11 mouse cellular contexts compared by ENCODE assay signal in the genomic region with DNA sequence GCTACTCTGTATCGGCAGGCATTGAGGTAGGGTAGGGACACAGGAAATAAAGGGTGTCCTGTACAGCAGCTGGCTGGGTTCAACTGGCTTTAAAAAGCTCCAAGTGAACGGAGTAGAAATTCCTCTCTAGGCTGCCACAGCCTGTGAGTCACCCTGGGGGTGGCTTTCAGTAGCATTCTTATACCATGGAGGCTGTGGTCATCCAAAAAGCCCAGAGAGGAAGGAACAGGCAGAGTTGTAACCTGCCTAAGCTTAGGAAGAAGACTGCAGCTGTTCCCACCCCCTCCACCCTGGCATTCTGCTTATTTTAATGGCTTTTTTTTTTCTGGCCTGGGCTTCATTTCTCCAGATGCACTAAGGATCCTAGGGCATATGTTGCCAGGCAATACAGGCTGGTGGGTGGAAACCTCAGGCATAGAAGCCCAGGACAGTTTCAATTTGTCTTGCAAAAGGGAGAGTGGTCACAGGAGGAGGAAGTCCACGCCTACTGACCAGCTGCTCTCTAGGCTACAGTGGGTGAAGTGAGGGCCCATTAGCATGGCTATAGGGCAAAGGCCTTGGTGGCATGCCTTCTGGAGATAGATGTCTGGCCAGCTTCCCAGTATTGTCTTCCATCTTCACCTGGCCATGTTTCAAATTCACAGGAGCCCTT. TPM values are rescaled to one million over a fixed set of nuclear protein-coding genes. Genes with fewer than 3 reads are reported as not detected.
DNase-seq lines count a peak whose midpoint lies in the region; ATAC-seq and TF ChIP-seq lines count a peak whose summit lies in the region.
"Had no signal": no experiment of that assay in that cellular context is flagged by ENCODE, and none has a peak within 500 bp of the region (broad histone marks: within the 10 kb centered on the region; RNA-seq: fewer than 3 reads in every experiment).

No protein-coding gene starts in this region.

- whole genome bisulfite sequencing in intestine, postnatal 0 days, result 36% methylated on average over 3 of the region's 3 CpGs
- WGBS in intestine, embryonic 15.5 days, result 36% methylated on average over 3 of the region's 3 CpGs
- 36% methylated on average over 3 of the region's 3 CpGs for WGBS in stomach, embryonic 16.5 days
- WGBS in thymus, adult 2 months, result 29% methylated on average over 3 of the region's 3 CpGs

- no peaks in the 10 kb centered on the region for H3K9me3 ChIP-seq in intestine, postnatal 0 days (ENCODE audit: control insufficient read depth)
- no peaks in the 10 kb centered on the region for H3K9me3 ChIP-seq in intestine, embryonic 15.5 days
- H3K9me3 ChIP-seq in stomach, embryonic 16.5 days (replicated peaks; ENCODE audit: control insufficient read depth, low read length), result no peaks in the 10 kb centered on the region
- H3K9me3 ChIP-seq: forebrain, embryonic 10.5 days had no signal

- TF ChIP-seq CTCF in intestine, postnatal 0 days (IDR thresholded peaks at IDR 0.05; ENCODE audit: low read depth), result no peak
- TF ChIP-seq CTCF in thymus, adult 2 months (IDR thresholded peaks at IDR 0.05; ENCODE audit: borderline replicate concordance, control insufficient read depth, extremely low read depth, insufficient read depth, low read length, poor library complexity), result no peak

- peak overlapping the region; percentile 50 for H3K27ac ChIP-seq in intestine, postnatal 0 days (ENCODE audit: low read depth, low read length)
- no peak overlapping the region for H3K27ac ChIP-seq in intestine, embryonic 15.5 days
- H3K27ac ChIP-seq in stomach, embryonic 16.5 days (ENCODE audit: low read length), result no peak overlapping the region; the same call in 1 of the 2 replicates
- no peak overlapping the region for H3K27ac ChIP-seq in thymus, adult 2 months (ENCODE audit: control insufficient read depth, insufficient read depth, low read length)
- H3K27ac ChIP-seq: forebrain, embryonic 10.5 days; left cerebral cortex, adult 2 months had no signal

- peaks cover 7% of the 10 kb centered on the region; the same call in 1 of the 2 replicates for H3K4me1 ChIP-seq in intestine, postnatal 0 days (replicated peaks; ENCODE audit: control insufficient read depth, insufficient read depth, low read length)
- H3K4me1 ChIP-seq in intestine, embryonic 15.5 days (replicated peaks), result peaks cover 7% of the 10 kb centered on the region
- H3K4me1 ChIP-seq in stomach, embryonic 16.5 days (ENCODE audit: control insufficient read depth, insufficient read depth, low read length), result peaks cover 12% of the 10 kb centered on the region
- H3K4me1 ChIP-seq in thymus, adult 2 months (replicated peaks; ENCODE audit: control insufficient read depth, insufficient read depth, low read length), result peaks cover 3% of the 10 kb centered on the region; the same call in 1 of the 2 replicates
- H3K4me1 ChIP-seq: forebrain, embryonic 10.5 days had no signal

- H3K9ac ChIP-seq in intestine, postnatal 0 days (ENCODE audit: low read depth, low read length), result no peak overlapping the region
- H3K9ac ChIP-seq in intestine, embryonic 15.5 days, result no peak overlapping the region
- H3K9ac ChIP-seq in stomach, embryonic 16.5 days (ENCODE audit: low read length), result no peak overlapping the region

- TF ChIP-seq POLR2A in thymus, adult 2 months (IDR thresholded peaks at IDR 0.05; ENCODE audit: control insufficient read depth, extremely low read depth, insufficient read depth, low read length, poor library complexity), result no peak

- H3K27me3 ChIP-seq in intestine, postnatal 0 days (replicated peaks; ENCODE audit: control insufficient read depth, insufficient read depth, low read length), result no peaks in the 10 kb centered on the region
- H3K27me3 ChIP-seq in intestine, embryonic 15.5 days (replicated peaks), result no peaks in the 10 kb centered on the region
- no peaks in the 10 kb centered on the region for H3K27me3 ChIP-seq in stomach, embryonic 16.5 days (ENCODE audit: control insufficient read depth, insufficient read depth, low read length)
- no peaks in the 10 kb centered on the region for H3K27me3 ChIP-seq in thymus, adult 2 months (ENCODE audit: control insufficient read depth, insufficient read depth, low read length)

- DNase-seq in right cerebral cortex, postnatal 25 days, result peak; percentile 37
- no peak for DNase-seq in right cerebral cortex, postnatal 14 days
- DNase-seq in cerebellum, postnatal 25 days, result peak; percentile 56 to 62
- no peak for DNase-seq in thymus, adult 2 months
- no peak for DNase-seq in gastrocnemius, adult 8-10 months (ENCODE audit: low spot score in 2 of 2)
- DNase-seq: thymus, adult 18-20 months had no signal

- no peaks in the 10 kb centered on the region for H3K36me3 ChIP-seq in intestine, postnatal 0 days (ENCODE audit: control insufficient read depth, insufficient read depth)
- no peaks in the 10 kb centered on the region for H3K36me3 ChIP-seq in intestine, embryonic 15.5 days
- H3K36me3 ChIP-seq in stomach, embryonic 16.5 days (ENCODE audit: control insufficient read depth, insufficient read depth, low read length), result no peaks in the 10 kb centered on the region
- no peaks in the 10 kb centered on the region for H3K36me3 ChIP-seq in thymus, adult 2 months (ENCODE audit: control insufficient read depth, insufficient read depth, low read length)
- H3K36me3 ChIP-seq: forebrain, embryonic 10.5 days had no signal

- no peak overlapping the region for H3K4me2 ChIP-seq in intestine, postnatal 0 days (replicated peaks; ENCODE audit: low read depth)
- H3K4me2 ChIP-seq in intestine, embryonic 15.5 days (replicated peaks), result no peak overlapping the region
- no peak overlapping the region for H3K4me2 ChIP-seq in stomach, embryonic 16.5 days (ENCODE audit: low read depth, low read length)

- H3K4me3 ChIP-seq in intestine, postnatal 0 days (ENCODE audit: low read depth, low read length), result no peak overlapping the region
- no peak overlapping the region for H3K4me3 ChIP-seq in intestine, embryonic 15.5 days (replicated peaks)
- no peak overlapping the region for H3K4me3 ChIP-seq in stomach, embryonic 16.5 days (replicated peaks; ENCODE audit: low read length)
- no peak overlapping the region for H3K4me3 ChIP-seq in thymus, adult 2 months (ENCODE audit: control insufficient read depth, insufficient read depth, low read length)
- H3K4me3 ChIP-seq: forebrain, embryonic 10.5 days; left cerebral cortex, adult 2 months had no signal

- ATAC-seq in intestine, postnatal 0 days, result no peak
- no peak for ATAC-seq in intestine, embryonic 15.5 days
- ATAC-seq in stomach, embryonic 16.5 days (ENCODE audit: insufficient read depth, low FRiP score), result peak; percentile 73; the same call in 1 of the 2 replicates

RNA-seq across cellular contexts. Expression of a gene that starts 57.1 kb away (rescaled TPM):
- 0.48 and 0.53 TPM in 2 replicates for polyA plus RNA-seq in intestine, postnatal 0 days (2015; fragmentation: Nextera tagmentation; extraction: Ambion mirVana)
- polyA plus RNA-seq in intestine, embryonic 15.5 days (2015; fragmentation: Nextera tagmentation; extraction: Ambion mirVana), result 0.44 and 0.49 TPM in 2 replicates
- 0.50 and 0.59 TPM in 2 replicates for polyA plus RNA-seq in stomach, embryonic 16.5 days (2015; fragmentation: Nextera tagmentation; extraction: Ambion mirVana)
- 0.59 and 0.63 TPM in 2 replicates for polyA plus RNA-seq in thymus, adult 2 months (2012; rRNA removed)
- under 1 TPM in 1 of 4 experiments, not detected in 3; 0.15 TPM for total RNA-seq in gastrocnemius, adult 8-10 months (2022)

Comparison
In these comparisons a context has a peak if more than half of its experiments do, and no peak if none do; other contexts are left out.
1. DNase-seq: peak in right cerebral cortex, postnatal 25 days (single experiment) and cerebellum, postnatal 25 days (2 of 2); none in right cerebral cortex, postnatal 14 days (single experiment), thymus, adult 2 months (single experiment) and gastrocnemius, adult 8-10 months (0 of 2).